Mouse (Mus musculus) brain, embryonic 14.5 days (tissue): ENCODE data around the gene Mrpl36.

Experiments
- CTCF ChIP-seq: fragments of 200-500 bp; IDR thresholded peaks from 2 replicates; pipeline ENCODE4 v1.5.1; 2012; ENCODE audit warnings: inconsistent platforms, mild to moderate bottlenecking, moderate library complexity, borderline replicate concordance; ENCODE audit not compliant: insufficient read depth, insufficient read length; ENCODE audit errors: extremely low read depth
- POLR2A ChIP-seq: fragments of 200-500 bp; IDR thresholded peaks from 2 replicates; pipeline ENCODE4 v1.6.1; 2012; ENCODE audit warnings: mild to moderate bottlenecking, inconsistent platforms, borderline replicate concordance; ENCODE audit not compliant: poor library complexity, insufficient read depth, insufficient read length, severe bottlenecking; ENCODE audit errors: extremely low read depth

DNA sequence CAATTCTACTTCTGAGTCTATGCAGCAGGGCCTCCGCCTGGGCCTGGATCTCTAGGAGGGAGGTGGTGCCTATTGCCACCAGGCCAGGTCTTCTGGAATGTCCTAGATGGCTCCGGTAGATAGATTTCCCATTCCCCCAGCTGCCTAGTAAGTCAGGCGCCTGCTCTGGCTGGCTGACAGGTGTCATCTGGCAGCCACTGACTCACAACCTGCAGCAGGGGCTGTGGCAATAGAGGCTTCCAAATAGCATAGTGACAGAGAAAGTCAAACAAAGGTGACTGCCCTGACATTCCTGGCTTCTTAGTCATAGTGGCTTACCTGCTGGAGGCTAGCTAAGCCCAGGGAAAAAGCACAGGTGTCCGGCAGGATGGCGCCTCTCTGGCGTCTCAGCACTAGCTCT lies 38.1 kb upstream of the Mrpl36 start:
- TF ChIP-seq CTCF, result no peak
- no peak for TF ChIP-seq POLR2A
